Mouse (Mus musculus) cerebellum, adult 2 months (tissue): ENCODE results near the gene Kcna7. TPM values are rescaled to one million over a fixed set of nuclear protein-coding genes. Genes with fewer than 3 reads are reported as not detected.
A peak's percentile ranks its signal among the peaks of the same experiment; 100 is the strongest.
"Not testable (repeated sequence)": the region's sequence is repeated elsewhere in the genome, so short reads cannot be mapped to it uniquely, and the experiment has no call there.

Experiments used
- DNase-seq, 2 experiments: peaks; one replicate each; pipeline ENCODE4 v3.0.0; 2021
- H3K27ac ChIP-seq: fragments of 200-500 bp; 2 replicates; pipeline ENCODE4 v1.5.1; 2012; ENCODE audit warnings: low read length, control low read depth, inconsistent platforms; ENCODE audit not compliant: insufficient read depth
- H3K27me3 ChIP-seq: fragments of 200-500 bp; 2 replicates; pipeline ENCODE4 v1.6.1; 2012; ENCODE audit warnings: inconsistent platforms, mild to moderate bottlenecking, low read length, moderate library complexity; ENCODE audit not compliant: control insufficient read depth, insufficient read depth
- H3K4me1 ChIP-seq: fragments of 200-500 bp; 2 replicates; pipeline ENCODE4 v1.6.1; 2011; ENCODE audit warnings: low read length; ENCODE audit not compliant: control insufficient read depth, insufficient read depth
- H3K4me3 ChIP-seq: fragments of 200-500 bp; replicated peaks from 2 replicates; pipeline ENCODE3; 2011; ENCODE audit warnings: mild to moderate bottlenecking, low read depth, low read length, control low read depth; ENCODE audit not compliant: insufficient read depth
- CTCF ChIP-seq: fragments of 200-500 bp; IDR thresholded peaks from 2 replicates; pipeline ENCODE4 v1.5.1; 2011; ENCODE audit warnings: low read depth, mild to moderate bottlenecking, control low read depth, low read length, moderate library complexity, borderline replicate concordance; ENCODE audit not compliant: insufficient read depth
- POLR2A ChIP-seq: fragments of 200-500 bp; IDR thresholded peaks from 2 replicates; pipeline ENCODE4 v1.6.1; 2011; ENCODE audit warnings: low read length, control low read depth, borderline replicate concordance; ENCODE audit not compliant: insufficient read depth
- WGBS: fragments of 180-500 bp; shearing (Covaris S2); methylation state at CpG from one replicate; pipeline ENCODE4 v1.1.7; 2018; 5-methylcytosine and 5-hydroxymethylcytosine counted together
- polyA plus RNA-seq: library from polyadenylated mRNA; depleted of rRNA; stranded (reverse); fragments of >200 nt; gene quantifications from 2 replicates; pipeline ENCODE4 v1.2.3, GENCODE M21; 2012; rRNA removed

Kcna7 gene
- not detected in 2 replicates for polyA plus RNA-seq

DNA sequence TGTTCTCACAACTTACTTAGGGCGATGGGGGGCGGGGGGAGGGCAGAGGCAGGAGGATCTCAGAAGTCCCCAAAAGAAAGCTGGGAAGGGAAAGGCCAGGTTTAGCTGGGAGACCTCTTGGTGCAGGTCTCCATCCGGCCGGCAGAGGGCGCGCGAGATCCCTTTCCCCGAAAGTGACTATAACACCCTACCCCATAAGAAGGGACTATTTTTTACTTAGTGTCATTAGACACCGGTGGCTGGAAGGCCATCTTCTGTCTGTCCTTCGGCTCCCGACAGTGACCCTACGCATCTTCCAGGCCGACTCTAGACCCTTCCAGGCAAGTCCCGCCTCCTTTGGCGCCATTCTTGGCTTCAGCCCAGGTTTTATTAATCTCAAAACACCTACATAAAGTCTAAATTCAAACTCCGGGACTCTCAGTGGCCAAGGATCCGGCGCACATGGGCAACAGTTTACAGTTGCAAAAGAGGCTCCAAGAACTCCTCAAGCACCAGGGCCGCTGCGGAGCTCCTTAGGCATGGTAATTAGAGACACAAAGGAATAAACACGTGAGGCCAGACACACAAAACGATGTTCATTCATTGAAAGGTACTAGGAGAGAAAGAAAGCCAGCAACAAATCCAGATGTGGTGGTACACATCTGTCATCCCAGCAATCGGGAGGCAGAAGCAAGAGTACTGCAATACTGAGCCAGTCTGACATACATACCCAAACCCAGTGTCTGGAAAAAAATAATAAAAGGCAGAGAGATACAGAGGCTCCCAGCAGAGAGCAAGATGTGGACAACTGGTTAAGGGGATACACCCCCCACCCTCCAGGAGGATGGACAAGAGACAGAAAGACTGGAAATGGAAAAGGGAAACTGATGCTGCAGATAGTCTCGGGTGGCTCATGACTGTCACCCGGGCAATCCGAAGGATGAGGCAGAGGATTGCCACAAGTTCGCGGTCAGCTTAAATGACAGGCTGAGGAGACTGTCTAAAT, at the start of gene Kcna7:
Kcna7 (plus strand) TSS at position 563 of the 985 bp plus-strand sequence.
- WGBS = 10% methylated on average over 28 of the region's 28 CpGs

DNA sequence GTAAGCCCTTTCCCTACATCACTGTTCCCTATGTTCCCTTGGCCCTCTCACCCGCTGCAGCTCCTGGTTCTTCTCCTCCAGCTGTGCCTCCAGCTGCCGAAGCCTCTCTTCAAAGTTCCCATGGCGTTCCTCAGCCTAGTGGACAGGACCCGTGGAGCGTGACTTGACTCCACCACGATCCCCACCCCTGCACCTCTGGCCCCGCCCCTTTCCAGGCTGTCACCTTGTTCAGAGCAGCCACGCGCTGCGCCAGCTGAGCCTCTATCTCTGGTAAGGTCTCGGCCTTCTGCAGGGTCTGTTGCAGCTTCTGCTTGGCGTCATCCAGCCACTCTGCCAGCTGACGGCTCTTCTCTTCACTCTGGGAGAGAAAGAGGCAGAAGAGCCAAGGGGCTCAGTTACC, 49.4 kb upstream of the Kcna7 start:
- Histone ChIP-seq H3K4me1 (no peaks in the 10 kb centered on the region; the same call in 1 of the 2 replicates), H3K27me3 (no peaks in the 10 kb centered on the region), H3K4me3 (no peak overlapping the region), H3K27ac (no peak overlapping the region)
- 55% methylated on average over 13 of the region's 13 CpGs for WGBS
- DNase-seq = no peak
- TF ChIP-seq CTCF = no peak
- no peak for TF ChIP-seq POLR2A

More for the DNA sequence above, at the start of gene Kcna7:
- DNase-seq = peak; percentile 57 to 79
- Histone ChIP-seq H3K27me3 (peaks cover 6% of the 10 kb centered on the region; the same call in 1 of the 2 replicates), H3K4me3 (peak within 1 kb of the TSS; percentile 42), H3K27ac (no peak within 1 kb of the TSS), H3K4me1 (no peaks in the 10 kb centered on the region; the same call in 1 of the 2 replicates)
- TF ChIP-seq POLR2A (no peak), CTCF (peak; percentile 80)

DNA sequence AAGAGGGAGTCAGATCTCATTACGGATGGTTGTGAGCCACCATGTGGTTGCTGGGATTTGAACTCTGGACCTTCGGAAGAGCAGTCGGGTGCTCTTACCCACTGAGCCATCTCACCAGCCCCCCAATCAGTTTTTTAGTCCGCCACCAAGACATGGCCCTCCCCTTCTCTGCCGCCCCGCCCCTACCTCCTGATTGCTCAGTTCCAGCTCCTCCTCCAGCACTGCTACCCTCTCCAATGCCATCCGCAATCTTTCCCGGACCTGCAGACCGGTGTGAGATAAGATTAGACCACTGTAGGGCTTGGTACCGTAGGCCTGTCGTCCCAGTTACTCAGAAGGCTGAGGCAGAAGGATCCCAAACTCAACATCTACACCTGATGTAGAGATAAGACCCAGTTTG, 46.4 kb upstream of the Kcna7 start:
- H3K27ac ChIP-seq, DNase-seq, H3K4me3 ChIP-seq, H3K4me1 ChIP-seq, H3K27me3 ChIP-seq: not testable (repeated sequence)
- WGBS = 72% methylated on average over 11 of the region's 11 CpGs

GRCm38 (mm10) chr7:45360404-45361125, 44.9 kb upstream of the Kcna7 start:
- no peak overlapping the region for H3K27ac ChIP-seq
- H3K4me1 ChIP-seq = peaks cover 4% of the 10 kb centered on the region
- 59% methylated on average over 18 of the region's 18 CpGs for WGBS
- no peaks in the 10 kb centered on the region for H3K27me3 ChIP-seq
- peak in 1 of 2 experiments; percentile 29 for DNase-seq
- TF ChIP-seq POLR2A = no peak
- TF ChIP-seq CTCF = no peak
- H3K4me3 ChIP-seq = no peak overlapping the region

DNA sequence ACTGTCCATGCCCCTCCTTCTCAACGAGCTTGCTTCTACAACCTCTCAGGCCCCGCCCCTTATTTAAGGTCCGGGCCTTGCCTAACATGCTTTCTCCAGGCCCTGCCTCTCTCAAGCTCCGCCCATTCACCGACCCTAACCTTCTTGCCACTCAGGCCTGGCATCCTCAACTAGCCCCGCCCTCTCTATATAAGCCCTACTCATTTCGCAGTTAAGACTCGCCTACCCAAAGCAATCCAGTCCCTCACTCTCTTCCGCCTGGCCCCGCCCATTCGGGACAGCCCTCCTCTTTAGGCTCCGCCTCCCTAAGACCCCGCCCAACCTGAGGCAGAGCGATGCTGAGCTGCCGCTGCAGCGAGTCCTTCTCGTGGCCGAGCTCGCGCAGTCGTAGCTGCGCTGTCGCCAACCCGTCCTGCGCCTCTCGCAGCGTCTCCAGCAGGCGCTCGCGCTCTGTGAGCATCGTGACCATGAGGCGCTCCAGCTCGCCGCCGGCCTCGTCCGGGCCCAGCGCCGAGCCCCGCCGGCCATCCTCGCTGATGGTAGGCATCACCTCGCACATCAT, 44.1 kb upstream of the Kcna7 start:
- WGBS = 1% methylated on average over 43 of the region's 43 CpGs
- Histone ChIP-seq H3K4me3 (peak overlapping the region; percentile 58), H3K27me3 (no peaks in the 10 kb centered on the region), H3K4me1 (peaks cover 4% of the 10 kb centered on the region), H3K27ac (0 out of 2 replicates have a peak overlapping the region, but pooled peaks have one; percentile 3)
- TF ChIP-seq CTCF (no peak), POLR2A (peak; percentile 83)
- peak; percentile 90 for DNase-seq

DNA sequence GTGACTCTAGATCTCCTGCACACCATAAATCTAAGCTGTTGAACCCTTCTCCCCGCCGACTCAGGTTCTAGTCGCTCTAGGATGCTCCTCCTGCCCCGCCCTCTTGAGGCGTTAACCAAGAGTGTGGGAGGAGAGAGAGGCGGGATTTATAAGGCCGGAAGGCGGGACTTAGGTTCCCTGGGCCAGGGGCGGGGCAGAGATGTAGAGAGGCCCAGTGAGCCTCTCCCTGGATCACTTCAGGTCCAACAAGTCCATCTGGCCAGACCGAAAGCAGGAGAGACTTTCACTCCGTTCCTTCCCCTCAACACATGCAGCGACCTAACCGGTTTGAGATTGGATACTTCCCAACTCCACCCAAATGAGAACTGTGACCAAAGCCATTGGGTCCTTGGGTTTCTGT, 42.7 kb upstream of the Kcna7 start:
- no peak overlapping the region for H3K27ac ChIP-seq
- H3K27me3 ChIP-seq = no peaks in the 10 kb centered on the region
- no peak for TF ChIP-seq CTCF
- peak; percentile 26; the same call in 1 of the 2 replicates for TF ChIP-seq POLR2A
- DNase-seq = peak; percentile 78 to 85
- 9% methylated on average over 13 of the region's 13 CpGs for WGBS
- H3K4me1 ChIP-seq = peaks cover 4% of the 10 kb centered on the region
- peak overlapping the region; percentile 13 for H3K4me3 ChIP-seq

DNA sequence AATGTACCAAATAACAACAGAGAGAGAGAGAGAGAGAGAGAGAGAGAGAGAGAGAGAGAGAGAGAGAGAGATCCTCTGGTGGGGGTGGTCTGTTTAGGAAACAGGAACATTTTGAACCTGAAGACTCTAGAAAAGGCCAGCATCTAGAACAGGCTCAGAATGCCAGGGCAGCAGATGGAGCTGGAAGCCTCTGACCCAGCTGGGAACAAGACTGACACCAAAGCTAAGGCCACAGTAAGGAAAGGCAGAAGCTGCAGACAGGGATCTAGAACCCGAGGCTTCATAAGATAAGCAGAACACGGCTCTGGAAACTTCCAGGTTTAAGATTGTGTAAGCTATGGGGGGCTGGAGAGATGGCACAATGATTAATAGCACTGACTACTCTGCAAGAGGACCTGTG, 41.5 kb upstream of the Kcna7 start:
- H3K4me3 ChIP-seq = no peak overlapping the region
- H3K4me1 ChIP-seq = peaks cover 11% of the 10 kb centered on the region
- TF ChIP-seq POLR2A = no peak
- no peak for TF ChIP-seq CTCF
- WGBS = 42% methylated on average over 2 of the region's 2 CpGs
- no peaks in the 10 kb centered on the region for H3K27me3 ChIP-seq
- no peak overlapping the region for H3K27ac ChIP-seq
- peak; percentile 46 to 50 for DNase-seq
